Mouse (Mus musculus): ENCODE measurements at regions not wholly inside any gene's neighbourhood (a gene's known extent, or its start where the extent isn't known, plus 50 kb on each side); places are given as distances from the start of the nearest gene placed in this dataset.
A peak's percentile ranks its signal among the peaks of the same experiment; 100 is the strongest.

DNA sequence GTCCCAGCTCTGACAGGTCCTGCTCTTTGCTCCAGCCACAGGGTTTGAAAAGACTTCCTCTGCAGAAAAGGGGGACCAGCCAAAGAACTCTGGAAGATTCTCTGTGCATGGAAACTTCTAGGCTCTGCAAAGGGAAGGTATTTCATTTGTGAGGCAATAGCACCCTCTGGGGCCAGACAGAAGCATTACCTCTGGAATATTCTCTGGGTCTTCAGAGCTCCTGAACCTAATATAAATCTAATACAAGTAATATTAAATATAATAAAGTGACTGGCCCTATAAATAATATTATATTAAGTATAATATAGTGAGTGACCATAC lies 109.4 kb upstream of the Gm14444 start:
- Histone ChIP-seq H3K27me3 (no peaks in the 10 kb centered on the region), H3K4me1 (no peaks in the 10 kb centered on the region), H3K9ac (no peak overlapping the region), H3K36me3 (no peaks in the 10 kb centered on the region), H3K9me3 (replicated peaks) (no peaks in the 10 kb centered on the region), H3K4me2 (replicated peaks) (no peak overlapping the region), H3K4me3 (no peak overlapping the region), H3K27ac (no peak overlapping the region)
- no peak for ATAC-seq (ENCODE audit: low FRiP score)

DNA sequence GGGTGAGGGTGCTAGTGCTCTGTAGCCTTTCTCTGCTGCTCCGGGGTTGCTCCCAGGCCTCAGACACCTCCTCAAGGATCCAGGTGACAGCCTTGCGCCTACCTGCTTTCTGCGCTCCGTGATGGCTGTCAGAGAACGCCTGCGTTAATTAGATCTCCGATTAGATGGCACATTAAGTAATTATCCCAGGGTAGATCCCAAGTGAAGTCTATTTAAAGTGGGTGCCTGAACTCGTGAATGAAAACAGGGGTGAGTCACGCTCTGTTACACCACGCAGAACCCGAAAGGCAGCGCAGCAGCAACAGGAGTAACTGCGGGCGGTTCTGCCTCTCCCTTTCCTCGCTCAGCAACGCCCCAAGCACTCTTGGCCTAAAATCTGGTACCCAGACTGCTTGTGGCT lies 108.2 kb upstream of the Gm14444 start:
- no peaks in the 10 kb centered on the region for H3K36me3 ChIP-seq
- no peak overlapping the region for H3K4me3 ChIP-seq
- WGBS = 87% methylated on average over 16 of the region's 16 CpGs
- H3K27ac ChIP-seq = no peak overlapping the region
- no peaks in the 10 kb centered on the region for H3K4me1 ChIP-seq
- H3K27me3 ChIP-seq = no peaks in the 10 kb centered on the region
- H3K9me3 ChIP-seq (replicated peaks) = no peaks in the 10 kb centered on the region
- no peak for ATAC-seq (ENCODE audit: low FRiP score)
- H3K4me2 ChIP-seq (replicated peaks) = no peak overlapping the region
- H3K9ac ChIP-seq = no peak overlapping the region

DNA sequence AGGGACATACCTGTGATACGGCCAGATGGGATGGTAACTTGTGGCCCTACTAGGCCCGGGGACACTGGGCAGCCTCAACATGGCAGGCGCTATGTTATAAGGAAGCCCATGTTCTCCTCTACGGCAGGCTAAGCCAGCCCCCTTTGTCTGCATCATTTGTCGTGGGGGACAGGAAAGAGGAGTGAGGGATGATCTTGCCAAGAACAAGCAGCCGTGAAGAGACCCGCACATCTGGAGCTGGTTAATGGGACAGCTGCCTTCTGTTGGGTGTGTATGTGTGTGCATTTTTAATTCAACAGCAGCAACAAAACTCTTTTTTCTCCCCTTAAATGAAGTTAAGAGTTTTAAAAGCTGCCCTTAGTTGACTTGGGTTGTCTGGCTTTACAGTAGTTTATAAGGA lies 106.4 kb upstream of the Gm14444 start:
- Histone ChIP-seq H3K36me3 (no peaks in the 10 kb centered on the region), H3K27ac (no peak overlapping the region)
- WGBS = 83% methylated on average over 7 of the region's 7 CpGs

DNA sequence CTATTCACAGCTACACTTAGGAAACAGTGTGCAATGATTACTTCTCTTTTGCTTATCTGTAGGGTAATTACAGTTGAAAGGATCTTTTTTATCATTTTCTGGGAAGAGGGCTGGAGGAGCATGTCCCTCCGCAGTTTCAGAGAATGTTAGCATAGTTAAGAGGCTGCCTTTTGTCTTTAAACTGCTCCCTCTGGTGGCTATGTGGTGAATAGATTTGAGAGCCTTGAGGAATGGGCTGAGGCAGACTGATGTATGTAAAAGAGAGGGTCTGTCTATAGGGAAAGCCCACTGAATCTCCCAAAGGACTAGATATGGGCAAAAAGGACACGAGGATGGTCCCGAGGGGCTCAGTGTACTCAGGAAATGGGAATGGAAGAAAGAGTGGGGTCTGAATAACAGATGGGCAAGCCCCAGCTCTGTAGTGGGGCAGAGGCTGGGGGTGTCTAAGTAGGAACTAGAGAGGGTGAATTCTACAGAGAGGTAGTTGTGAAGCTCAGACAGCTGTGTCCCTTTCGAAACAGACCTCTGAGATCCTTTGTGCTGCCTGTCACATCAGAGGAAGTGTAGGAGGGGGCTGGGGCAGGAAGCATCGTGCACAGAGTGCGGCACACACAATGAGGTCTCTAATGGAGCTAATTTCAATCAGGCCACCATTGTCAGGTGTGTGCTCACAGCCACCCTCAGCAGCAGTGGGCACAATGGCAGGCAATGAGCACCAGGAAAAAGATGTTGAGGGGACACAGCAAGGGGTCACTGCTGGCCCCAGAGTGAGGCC lies 104.0 kb upstream of the Gm14444 start:
- peak; percentile 60 for ATAC-seq (ENCODE audit: low FRiP score)
- no peak overlapping the region for H3K4me3 ChIP-seq
- WGBS = 37% methylated on average over 6 of the region's 6 CpGs

More for the DNA sequence above, 106.4 kb upstream of the Gm14444 start:
- Histone ChIP-seq H3K4me3 (no peak overlapping the region), H3K27me3 (no peaks in the 10 kb centered on the region), H3K9ac (no peak overlapping the region), H3K4me2 (replicated peaks) (no peak overlapping the region), H3K9me3 (replicated peaks) (no peaks in the 10 kb centered on the region), H3K4me1 (no peaks in the 10 kb centered on the region)
- ATAC-seq (ENCODE audit: low FRiP score) = no peak

DNA sequence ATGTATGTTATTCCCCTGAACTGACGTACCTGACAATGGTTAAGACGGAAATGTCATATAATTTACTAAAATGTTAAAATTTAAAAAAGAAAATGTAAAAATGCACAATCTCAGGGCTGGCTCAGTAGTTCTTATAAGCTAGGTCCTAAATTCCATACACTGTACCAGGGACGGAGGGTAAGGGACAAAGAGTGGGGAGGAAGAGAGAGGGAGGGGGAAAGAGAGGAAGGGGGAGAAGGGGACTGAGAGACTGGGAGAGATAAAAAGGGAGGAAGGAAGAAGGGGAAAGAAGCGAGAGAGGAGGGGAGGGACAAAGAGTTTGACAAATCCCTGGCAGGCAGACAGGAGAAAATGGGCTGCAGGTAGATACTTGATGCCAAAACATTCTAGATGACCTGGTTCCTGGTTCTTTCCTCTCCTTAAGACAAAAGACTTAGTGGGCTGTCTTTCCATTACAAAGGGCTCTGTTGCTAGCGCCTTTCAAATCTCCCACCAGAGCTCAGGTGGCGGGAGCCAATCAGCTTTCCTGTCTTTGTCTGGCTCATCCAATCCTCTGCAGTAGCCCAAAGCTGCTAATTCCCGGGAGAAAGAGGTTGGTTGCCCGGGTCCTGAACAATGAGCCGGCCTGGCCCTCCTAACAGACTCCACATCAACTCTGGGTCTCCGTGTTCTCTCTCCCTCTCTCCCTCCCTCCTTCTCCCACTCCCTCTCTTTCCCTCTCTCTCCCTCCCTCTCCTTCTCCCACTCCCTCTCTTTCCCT lies 92.7 kb upstream of the Gm14444 start:
- Histone ChIP-seq H3K4me1 (peaks cover 20% of the 10 kb centered on the region), H3K4me3 (no peak overlapping the region), H3K4me2 (replicated peaks) (peak overlapping the region; percentile 45), H3K27ac (peak overlapping the region; percentile 95), H3K9ac (peak overlapping the region; percentile 32), H3K9me3 (replicated peaks) (no peaks in the 10 kb centered on the region), H3K36me3 (no peaks in the 10 kb centered on the region), H3K27me3 (no peaks in the 10 kb centered on the region)
- ATAC-seq (ENCODE audit: low FRiP score) = peak; percentile 96
- 15% methylated on average over 10 of the region's 10 CpGs for WGBS

More for the DNA sequence above, 104.0 kb upstream of the Gm14444 start:
- no peaks in the 10 kb centered on the region for H3K4me1 ChIP-seq
- no peaks in the 10 kb centered on the region for H3K9me3 ChIP-seq (replicated peaks)
- H3K27me3 ChIP-seq = no peaks in the 10 kb centered on the region
- no peak overlapping the region for H3K4me2 ChIP-seq (replicated peaks)
- H3K36me3 ChIP-seq = no peaks in the 10 kb centered on the region
- H3K27ac ChIP-seq = no peak overlapping the region
- no peak overlapping the region for H3K9ac ChIP-seq

DNA sequence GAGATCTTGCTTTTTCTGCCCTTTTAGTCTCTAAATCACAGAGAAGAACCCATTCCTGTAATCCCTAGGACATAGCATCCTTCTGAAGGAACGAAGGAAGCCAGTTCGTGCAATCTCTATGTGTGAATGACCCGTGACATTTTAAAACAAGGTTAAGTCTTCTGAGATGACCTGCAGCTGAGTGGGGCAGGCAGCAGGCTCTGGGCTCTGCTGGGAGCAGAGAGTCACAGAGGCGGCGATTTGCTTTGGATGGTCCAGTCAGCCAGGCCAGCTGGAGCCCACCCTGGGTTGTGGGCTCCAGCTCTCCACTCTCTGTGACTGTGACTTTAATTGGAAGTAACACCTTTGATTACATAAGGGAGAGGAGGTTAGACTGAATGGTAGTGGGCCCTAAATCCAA lies 92.1 kb upstream of the Gm14444 start:
- no peaks in the 10 kb centered on the region for H3K27me3 ChIP-seq
- ATAC-seq (ENCODE audit: low FRiP score) = peak; percentile 66
- peak overlapping the region; percentile 95 for H3K27ac ChIP-seq
- WGBS = 4% methylated on average over 5 of the region's 5 CpGs
- no peaks in the 10 kb centered on the region for H3K36me3 ChIP-seq
- no peaks in the 10 kb centered on the region for H3K9me3 ChIP-seq (replicated peaks)
- H3K9ac ChIP-seq = peak overlapping the region; percentile 32; the same call in 1 of the 2 replicates
- peaks cover 20% of the 10 kb centered on the region for H3K4me1 ChIP-seq
- no peak overlapping the region for H3K4me3 ChIP-seq
- H3K4me2 ChIP-seq (replicated peaks) = peak overlapping the region; percentile 45

DNA sequence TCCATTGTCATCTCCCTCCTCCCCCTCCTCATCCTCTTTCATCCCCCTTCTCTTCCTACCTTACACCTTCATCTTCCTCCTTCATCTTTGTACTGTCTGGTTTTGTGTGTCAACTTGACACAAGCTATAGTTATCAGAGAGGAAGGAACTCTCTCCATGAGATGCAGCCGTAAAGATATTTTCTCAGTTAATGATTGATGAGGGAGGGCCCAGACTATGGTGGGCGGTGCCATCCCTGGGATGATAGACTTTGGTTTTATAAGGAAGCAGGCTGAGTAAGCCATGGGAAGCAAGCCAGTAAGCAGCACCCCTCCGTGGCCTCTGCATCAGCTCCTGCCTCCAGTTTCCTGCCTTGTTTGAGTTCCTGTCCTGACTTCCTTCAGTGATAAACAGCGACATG lies 87.8 kb upstream of the Gm14444 start:
- Histone ChIP-seq H3K9me3 (replicated peaks) (no peaks in the 10 kb centered on the region), H3K4me1 (peaks cover 15% of the 10 kb centered on the region), H3K4me2 (replicated peaks) (no peak overlapping the region), H3K36me3 (no peaks in the 10 kb centered on the region), H3K9ac (no peak overlapping the region), H3K27ac (no peak overlapping the region), H3K4me3 (no peak overlapping the region), H3K27me3 (no peaks in the 10 kb centered on the region)
- ATAC-seq (ENCODE audit: low FRiP score) = no peak
- WGBS = 86% methylated on average over 4 of the region's 4 CpGs

DNA sequence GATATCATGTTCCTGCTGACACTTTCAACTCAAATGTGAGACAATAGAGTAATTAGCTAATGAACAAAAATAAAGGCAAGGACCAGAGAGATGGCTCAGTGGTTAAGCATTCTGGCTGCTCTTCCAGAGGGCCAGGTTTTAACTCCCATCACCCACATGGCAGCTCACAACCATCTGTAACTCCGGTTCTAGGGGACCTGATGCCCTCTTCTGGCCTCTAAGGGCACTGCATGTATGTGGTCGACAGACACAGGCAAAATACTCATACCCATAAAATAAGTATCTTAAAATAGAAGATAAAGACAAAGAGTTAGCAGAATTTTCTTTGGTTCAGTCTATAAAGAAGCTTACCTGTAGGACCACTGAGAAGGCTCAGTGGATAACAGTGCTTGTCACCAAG lies 80.3 kb upstream of the Gm14444 start:
- Histone ChIP-seq H3K36me3 (no peaks in the 10 kb centered on the region), H3K27me3 (no peaks in the 10 kb centered on the region), H3K27ac (no peak overlapping the region), H3K4me2 (replicated peaks) (no peak overlapping the region), H3K9ac (no peak overlapping the region), H3K4me1 (peaks cover 3% of the 10 kb centered on the region; the same call in 1 of the 2 replicates), H3K9me3 (replicated peaks) (no peaks in the 10 kb centered on the region), H3K4me3 (no peak overlapping the region)
- no peak for ATAC-seq (ENCODE audit: low FRiP score)
- 76% methylated on average over 2 of the region's 2 CpGs for WGBS

DNA sequence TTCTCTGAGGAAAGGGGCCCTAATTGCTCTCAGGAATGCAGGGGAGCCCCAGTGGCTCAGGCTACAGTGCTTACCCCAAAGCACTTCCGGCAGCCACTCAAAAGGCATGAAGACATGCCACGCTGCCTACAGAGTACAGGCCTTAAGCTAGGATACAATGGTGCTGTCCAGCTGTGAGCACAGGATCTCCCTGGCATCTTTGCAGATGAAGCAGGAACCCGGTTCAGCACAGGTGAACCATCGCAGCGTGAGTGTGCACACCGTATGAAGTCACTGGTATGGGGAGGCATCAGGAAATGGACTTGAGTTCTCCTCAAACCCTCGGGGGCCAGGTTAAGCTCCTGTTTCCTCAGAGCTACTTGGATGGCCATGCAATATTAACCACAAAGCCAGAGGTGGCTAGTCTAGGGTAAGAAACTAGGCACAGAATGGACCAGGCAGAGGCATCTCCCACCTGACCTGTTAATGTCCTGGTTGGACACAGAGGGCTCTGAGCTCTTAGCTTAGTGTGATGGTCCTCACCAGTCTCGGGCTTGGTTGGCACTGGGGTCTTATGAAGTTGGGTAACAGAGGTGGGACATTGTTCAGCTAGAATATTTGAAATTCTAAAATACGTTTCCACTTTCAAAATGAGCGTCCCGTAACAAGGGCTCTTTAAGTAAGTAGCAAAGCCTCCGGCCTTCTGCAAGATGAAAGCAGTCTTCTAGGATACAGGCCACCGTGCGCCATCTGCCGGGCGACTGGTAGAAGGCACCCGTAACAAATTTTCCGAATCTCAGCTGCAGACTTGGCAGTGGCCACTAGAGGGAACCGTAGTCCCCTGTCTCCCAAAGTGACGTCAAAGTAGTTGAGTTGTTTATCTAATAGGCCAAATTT lies 77.7 kb upstream of the Gm14444 start:
- H3K4me2 ChIP-seq (replicated peaks) = no peak overlapping the region
- H3K9me3 ChIP-seq (replicated peaks) = no peaks in the 10 kb centered on the region
- H3K4me3 ChIP-seq = no peak overlapping the region
- ATAC-seq (ENCODE audit: low FRiP score) = peak; percentile 72
- no peak overlapping the region for H3K27ac ChIP-seq
- WGBS = 37% methylated on average over 20 of the region's 20 CpGs
- peaks cover 3% of the 10 kb centered on the region; the same call in 1 of the 2 replicates for H3K4me1 ChIP-seq
- H3K36me3 ChIP-seq = no peaks in the 10 kb centered on the region
- no peak overlapping the region for H3K9ac ChIP-seq
- no peaks in the 10 kb centered on the region for H3K27me3 ChIP-seq

DNA sequence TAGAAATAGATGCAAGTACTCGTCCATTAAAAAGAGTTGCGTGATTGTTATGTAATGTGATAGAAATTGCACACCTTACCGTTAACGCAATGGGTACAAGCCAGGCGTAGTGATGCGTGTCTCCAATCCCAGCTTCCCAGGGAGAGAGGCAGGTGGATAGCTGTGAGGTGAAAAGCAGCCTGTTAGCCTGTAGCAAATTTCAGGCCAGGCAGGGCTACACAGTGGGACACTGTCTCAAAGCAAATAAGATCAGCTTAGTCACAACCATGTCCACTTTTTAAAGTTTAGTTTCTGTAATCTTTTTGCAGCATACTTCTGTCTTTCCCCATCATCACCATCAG lies 77.1 kb upstream of the Gm14444 start:
- ATAC-seq (ENCODE audit: low FRiP score) = peak; percentile 57
- Histone ChIP-seq H3K9me3 (replicated peaks) (no peaks in the 10 kb centered on the region), H3K9ac (no peak overlapping the region), H3K27ac (no peak overlapping the region), H3K4me1 (peaks cover 3% of the 10 kb centered on the region; the same call in 1 of the 2 replicates), H3K36me3 (no peaks in the 10 kb centered on the region), H3K4me2 (replicated peaks) (no peak overlapping the region), H3K27me3 (no peaks in the 10 kb centered on the region), H3K4me3 (no peak overlapping the region)
- 14% methylated on average over 6 of the region's 6 CpGs for WGBS

DNA sequence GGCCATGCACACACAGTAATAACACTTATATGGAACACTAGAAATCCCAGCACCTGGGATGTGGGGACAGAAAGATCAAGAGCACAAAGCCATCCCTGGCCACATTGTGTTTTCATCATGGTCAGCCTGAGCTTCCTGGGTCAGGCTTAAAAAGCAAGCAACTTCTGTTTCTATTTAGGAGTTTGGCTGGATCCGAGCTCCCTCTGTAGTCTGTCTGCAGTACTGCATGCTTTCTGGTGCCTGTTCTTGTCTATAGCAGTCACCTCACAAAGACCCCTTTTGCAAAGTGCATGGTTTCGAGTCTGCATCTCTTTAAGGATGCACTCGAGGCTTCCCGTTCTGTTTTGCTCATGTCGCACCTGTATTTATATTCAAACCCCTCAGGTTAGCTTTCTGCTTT lies 73.4 kb upstream of the Gm14444 start:
- H3K9ac ChIP-seq = no peak overlapping the region
- no peaks in the 10 kb centered on the region for H3K9me3 ChIP-seq (replicated peaks)
- no peak for ATAC-seq (ENCODE audit: low FRiP score)
- no peak overlapping the region for H3K27ac ChIP-seq
- no peaks in the 10 kb centered on the region for H3K36me3 ChIP-seq
- H3K4me3 ChIP-seq = no peak overlapping the region
- no peak overlapping the region for H3K4me2 ChIP-seq (replicated peaks)
- peaks cover 3% of the 10 kb centered on the region; the same call in 1 of the 2 replicates for H3K4me1 ChIP-seq
- no peaks in the 10 kb centered on the region for H3K27me3 ChIP-seq
- 39% methylated on average over 5 of the region's 5 CpGs for WGBS

DNA sequence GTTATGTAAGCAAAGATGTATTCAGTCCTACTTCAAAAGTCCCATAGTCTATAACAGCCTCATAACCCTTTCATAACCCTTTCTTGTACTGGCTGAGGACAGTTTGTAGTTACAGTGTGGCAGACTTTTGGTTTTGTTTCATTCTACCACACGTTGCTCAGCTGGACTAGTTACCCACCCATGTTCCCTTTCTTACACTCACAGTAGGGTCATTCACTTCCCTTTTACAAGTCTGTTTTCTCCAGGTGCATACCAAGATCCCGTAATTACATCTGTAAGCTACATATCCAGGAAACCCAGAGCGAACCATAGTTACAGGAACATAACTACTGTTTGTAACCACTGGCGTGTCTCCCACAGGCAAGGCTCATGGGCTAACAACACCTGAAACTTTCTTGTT lies 72.1 kb upstream of the Gm14444 start:
- H3K9ac ChIP-seq = no peak overlapping the region
- no peaks in the 10 kb centered on the region for H3K36me3 ChIP-seq
- 84% methylated on average over 4 of the region's 4 CpGs for WGBS
- no peak overlapping the region for H3K4me3 ChIP-seq
- H3K4me2 ChIP-seq (replicated peaks) = no peak overlapping the region
- no peaks in the 10 kb centered on the region for H3K9me3 ChIP-seq (replicated peaks)
- H3K27me3 ChIP-seq = no peaks in the 10 kb centered on the region
- no peak for ATAC-seq (ENCODE audit: low FRiP score)
- no peak overlapping the region for H3K27ac ChIP-seq
- H3K4me1 ChIP-seq = no peaks in the 10 kb centered on the region

Data from hindbrain, embryonic 12.5 days (tissue).